Mouse (Mus musculus) macrophage (primary cell): ENCODE data around the gene Wipf1. TPM values are rescaled to one million over a fixed set of nuclear protein-coding genes. Genes with fewer than 3 reads are reported as not detected.
A peak's percentile ranks its signal among the peaks of the same experiment; 100 is the strongest.

Experiments used
- H3K27ac ChIP-seq: fragments of 350-480 bp; formaldehyde crosslinking; 2 replicates; pipeline ENCODE4 v1.9.0; 2021
- H3K36me3 ChIP-seq: fragments of 350-480 bp; formaldehyde crosslinking; 2 replicates; pipeline ENCODE4 v1.9.0; 2021; ENCODE audit errors: inconsistent target
- H3K4me3 ChIP-seq: fragments of 350-480 bp; formaldehyde crosslinking; 2 replicates; pipeline ENCODE4 v1.9.0; 2021; ENCODE audit errors: inconsistent target
- H3K79me2 ChIP-seq: fragments of 350-480 bp; formaldehyde crosslinking; 2 replicates; pipeline ENCODE4 v1.9.0; 2021; ENCODE audit errors: inconsistent target
- WGBS: methylation state at CpG from one replicate; pipeline ENCODE4 v1.1.7; 2026; ENCODE audit warnings: inconsistent platforms; ENCODE audit not compliant: missing documents; 5-methylcytosine and 5-hydroxymethylcytosine counted together
- polyA plus RNA-seq: library from polyadenylated mRNA; stranded (reverse); fragments of 250-400 nt; gene quantifications from 3 replicates; pipeline ENCODE4 v1.2.4, GENCODE M21; 2018; ENCODE audit warnings: inconsistent platforms

The Wipf1 gene
- polyA plus RNA-seq, 1 experiment from 2014 or later: 121 TPM

GRCm38 (mm10) chr2:73397476-73397875 lies 132.1 kb downstream of the Wipf1 start:
- Histone ChIP-seq H3K79me2 (no peaks in the 10 kb centered on the region), H3K36me3 (no peaks in the 10 kb centered on the region), H3K4me3 (no peak overlapping the region), H3K27ac (no peak overlapping the region)
- WGBS: 100% methylated on average over 2 of the region's 2 CpGs

GRCm38 (mm10) chr2:73396828-73397325 lies 132.7 kb downstream of the Wipf1 start:
- WGBS: 17% methylated on average over 3 of the region's 3 CpGs
- no peaks in the 10 kb centered on the region for H3K36me3 ChIP-seq
- no peaks in the 10 kb centered on the region for H3K79me2 ChIP-seq
- peak overlapping the region; percentile 21; the same call in 1 of the 2 replicates for H3K27ac ChIP-seq
- no peak overlapping the region for H3K4me3 ChIP-seq

GRCm38 (mm10) chr2:73395516-73395915 lies 134.0 kb downstream of the Wipf1 start:
- no peaks in the 10 kb centered on the region for H3K79me2 ChIP-seq
- no peak overlapping the region for H3K27ac ChIP-seq
- H3K36me3 ChIP-seq: no peaks in the 10 kb centered on the region
- no peak overlapping the region for H3K4me3 ChIP-seq
- 79% methylated on average over 8 of the region's 8 CpGs for WGBS

- Histone ChIP-seq H3K27ac (no peak overlapping the region), H3K4me3 (no peak overlapping the region), H3K36me3 (no peaks in the 10 kb centered on the region), H3K79me2 (no peaks in the 10 kb centered on the region)
- whole genome bisulfite sequencing: 95% methylated on average over 3 of the region's 3 CpGs
These were observed 135.1 kb downstream of the Wipf1 start for GRCm38 (mm10) chr2:73394476-73394875.

GRCm38 (mm10) chr2:73392772-73393171 lies 136.8 kb downstream of the Wipf1 start:
- H3K36me3 ChIP-seq: no peaks in the 10 kb centered on the region
- no peak overlapping the region for H3K4me3 ChIP-seq
- WGBS: 83% methylated on average over 2 of the region's 2 CpGs
- H3K27ac ChIP-seq: no peak overlapping the region
- H3K79me2 ChIP-seq: no peaks in the 10 kb centered on the region

GRCm38 (mm10) chr2:73389951-73390350 lies 139.6 kb downstream of the Wipf1 start:
- Histone ChIP-seq H3K79me2 (no peaks in the 10 kb centered on the region; the same call in 1 of the 2 replicates), H3K4me3 (no peak overlapping the region), H3K27ac (no peak overlapping the region), H3K36me3 (no peaks in the 10 kb centered on the region)
- 86% methylated on average over 3 of the region's 3 CpGs for WGBS

GRCm38 (mm10) chr2:73387806-73388205 lies 141.7 kb downstream of the Wipf1 start:
- Histone ChIP-seq H3K36me3 (no peaks in the 10 kb centered on the region), H3K4me3 (no peak overlapping the region), H3K27ac (no peak overlapping the region), H3K79me2 (peaks cover 21% of the 10 kb centered on the region)
- 100% methylated on average over 1 of the region's 1 CpGs for WGBS

- Histone ChIP-seq H3K27ac (peak within 1 kb of the TSS; percentile 55), H3K4me3 (peak within 1 kb of the TSS; percentile 43), H3K79me2 (peaks cover 22% of the 10 kb centered on the region), H3K36me3 (peaks cover 11% of the 10 kb centered on the region)
- under 1% methylated on average over 42 of the region's 44 CpGs for WGBS
These were observed 143.0 kb downstream of the Wipf1 start, which contains the start of gene Gpr155 for GRCm38 (mm10) chr2:73386356-73387046. Gpr155 (minus strand) TSS chr2:73386572.

GRCm38 (mm10) chr2:73385641-73386355 lies 143.7 kb downstream of the Wipf1 start:
- 3% methylated on average over 29 of the region's 29 CpGs for WGBS
- Histone ChIP-seq H3K36me3 (peaks cover 18% of the 10 kb centered on the region), H3K4me3 (peak overlapping the region; percentile 43), H3K79me2 (peaks cover 22% of the 10 kb centered on the region), H3K27ac (peak overlapping the region; percentile 21; the same call in 1 of the 2 replicates)

- Histone ChIP-seq H3K79me2 (peaks cover 22% of the 10 kb centered on the region), H3K36me3 (peaks cover 24% of the 10 kb centered on the region), H3K4me3 (peak overlapping the region; percentile 43), H3K27ac (peak overlapping the region; percentile 21; the same call in 1 of the 2 replicates)
- 67% methylated on average over 4 of the region's 4 CpGs for WGBS
These were observed 144.4 kb downstream of the Wipf1 start for GRCm38 (mm10) chr2:73385172-73385571.

GRCm38 (mm10) chr2:73380298-73380975 lies 149.1 kb downstream of the Wipf1 start:
- WGBS: 90% methylated on average over 8 of the region's 9 CpGs
- H3K27ac ChIP-seq: no peak overlapping the region
- H3K79me2 ChIP-seq: peaks cover 22% of the 10 kb centered on the region
- peaks cover 45% of the 10 kb centered on the region for H3K36me3 ChIP-seq
- no peak overlapping the region for H3K4me3 ChIP-seq

- WGBS: 90% methylated on average over 5 of the region's 5 CpGs
- no peak overlapping the region for H3K27ac ChIP-seq
- peaks cover 45% of the 10 kb centered on the region for H3K36me3 ChIP-seq
- no peak overlapping the region for H3K4me3 ChIP-seq
- H3K79me2 ChIP-seq: peaks cover 19% of the 10 kb centered on the region
These were observed 149.9 kb downstream of the Wipf1 start for GRCm38 (mm10) chr2:73379656-73380055.
